Mouse (Mus musculus) heart, adult 2 months (tissue): ENCODE results near the gene Scamp3. TPM values are rescaled to one million over a fixed set of nuclear protein-coding genes. Genes with fewer than 3 reads are reported as not detected.

ENCODE experiments used
- DNase-seq, 2 experiments: peaks; one replicate each; pipeline ENCODE4 v3.0.0; 2021
- H3K27ac ChIP-seq: fragments of 200-600 bp; 2 replicates; pipeline ENCODE4 v1.8.1; 2022
- H3K27me3 ChIP-seq: fragments of 200-500 bp; 2 replicates; pipeline ENCODE4 v1.6.1; 2012; ENCODE audit warnings: mild to moderate bottlenecking, low read length, inconsistent platforms, mixed read lengths; ENCODE audit not compliant: control insufficient read depth, insufficient read depth
- H3K36me3 ChIP-seq: fragments of 200-500 bp; 2 replicates; pipeline ENCODE4 v1.6.1; 2012; ENCODE audit warnings: low read length, inconsistent platforms; ENCODE audit not compliant: control insufficient read depth, insufficient read depth
- H3K4me1 ChIP-seq: fragments of 200-500 bp; 2 replicates; pipeline ENCODE4 v1.6.1; 2011; ENCODE audit warnings: low read length; ENCODE audit not compliant: control insufficient read depth, insufficient read depth
- H3K4me3 ChIP-seq: fragments of 200-600 bp; 2 replicates; pipeline ENCODE4 v1.8.1; 2022
- H3K79me2 ChIP-seq: fragments of 200-500 bp; replicated peaks from 2 replicates; pipeline ENCODE4 v1.6.1; 2012; ENCODE audit warnings: mild to moderate bottlenecking, inconsistent platforms, low read length, moderate library complexity, mixed read lengths; ENCODE audit not compliant: control insufficient read depth, insufficient read depth
- H3K9ac ChIP-seq: fragments of 200-500 bp; 2 replicates; pipeline ENCODE4 v1.6.1; 2012; ENCODE audit warnings: low read depth, mild to moderate bottlenecking, control low read depth, inconsistent platforms, low read length, mixed read lengths
- CTCF ChIP-seq: fragments of 200-600 bp; IDR thresholded peaks from 2 replicates; pipeline ENCODE4 v1.8.1; 2022; ENCODE audit warnings: antibody characterized with exemption, mild to moderate bottlenecking, moderate library complexity
- EP300 ChIP-seq: fragments of 200-500 bp; IDR thresholded peaks from 2 replicates; pipeline ENCODE4 v1.6.1; 2011; ENCODE audit warnings: low read depth, low read length, control low read depth; ENCODE audit not compliant: insufficient read depth
- POLR2A ChIP-seq: fragments of 200-500 bp; IDR thresholded peaks from 2 replicates; pipeline ENCODE4 v1.6.1; 2011; ENCODE audit warnings: mild to moderate bottlenecking, low read depth, low read length, control low read depth; ENCODE audit not compliant: insufficient read depth
- WGBS: fragments of 180-500 bp; shearing (Covaris S2); methylation state at CpG from one replicate; pipeline ENCODE4 v1.1.7; 2018; 5-methylcytosine and 5-hydroxymethylcytosine counted together
- intact Hi-C: fragments of 180-260 bp; cut with DNase I; formaldehyde crosslinking; loops from one replicate; pipeline ENCODE4 v1.15.1; 2025
- polyA plus RNA-seq: library from polyadenylated mRNA; depleted of rRNA; stranded (reverse); fragments of >200 nt; gene quantifications from 2 replicates; pipeline ENCODE4 v1.2.3, GENCODE M21; 2012
- total RNA-seq, 2 experiments: library from RNA; stranded (reverse); gene quantifications; 2 replicates each; pipeline ENCODE4 v1.2.3; 2021

Gene Scamp3
- total and polyA plus RNA-seq, 3 experiments: 44.5 to 108 (median 54.7) TPM

GRCm38 (mm10) chr3:89133752-89134151, 43.5 kb upstream of the Scamp3 start:
- H3K27ac ChIP-seq: no peak overlapping the region
- TF ChIP-seq EP300: no peak
- no peak for TF ChIP-seq CTCF
- TF ChIP-seq POLR2A: no peak
- no peaks in the 10 kb centered on the region for H3K79me2 ChIP-seq
- WGBS: 77% methylated on average over 1 of the region's 1 CpGs
- no peaks in the 10 kb centered on the region for H3K4me1 ChIP-seq
- intact Hi-C loops: no loop called here
- DNase-seq: no peak
- H3K4me3 ChIP-seq: no peak overlapping the region
- no peak overlapping the region for H3K9ac ChIP-seq
- H3K36me3 ChIP-seq: no peaks in the 10 kb centered on the region
- no peaks in the 10 kb centered on the region for H3K27me3 ChIP-seq

GRCm38 (mm10) chr3:89135958-89136357, 41.3 kb upstream of the Scamp3 start, which contains the start of gene Pklr:
Pklr (plus strand) TSS chr3:89136142.
- Histone ChIP-seq H3K4me3 (no peak within 1 kb of the TSS), H3K27ac (no peak within 1 kb of the TSS), H3K27me3 (no peaks in the 10 kb centered on the region), H3K9ac (no peak within 1 kb of the TSS), H3K36me3 (no peaks in the 10 kb centered on the region), H3K4me1 (no peaks in the 10 kb centered on the region), H3K79me2 (no peaks in the 10 kb centered on the region)
- intact Hi-C loops: no loop called here
- 42% methylated on average over 3 of the region's 3 CpGs for WGBS
- DNase-seq: no peak
- TF ChIP-seq EP300 (no peak), CTCF (no peak)

DNA sequence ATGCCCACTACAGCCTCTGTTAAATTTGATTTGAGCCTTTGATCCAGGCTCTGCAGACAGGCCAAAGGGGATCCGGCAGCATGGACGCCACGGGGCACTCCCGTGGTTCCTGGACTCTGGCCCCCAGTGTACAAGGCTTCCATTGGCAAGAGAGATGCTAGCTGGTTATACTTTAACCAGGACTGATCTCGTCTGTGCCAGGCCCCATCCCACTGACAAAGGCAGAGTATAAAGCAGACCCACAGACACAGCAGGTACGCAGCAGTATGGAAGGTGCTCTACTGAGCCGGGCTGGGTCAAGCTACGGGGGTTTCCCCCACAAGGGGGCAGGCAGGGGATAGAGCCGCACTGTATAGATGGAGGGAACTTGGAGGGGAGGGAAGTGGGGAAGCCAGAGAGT, 40.9 kb upstream of the Scamp3 start:
- Histone ChIP-seq H3K79me2 (no peaks in the 10 kb centered on the region), H3K27me3 (no peaks in the 10 kb centered on the region), H3K36me3 (no peaks in the 10 kb centered on the region), H3K9ac (no peak overlapping the region), H3K4me1 (no peaks in the 10 kb centered on the region), H3K27ac (no peak overlapping the region), H3K4me3 (no peak overlapping the region)
- no peak for TF ChIP-seq POLR2A
- DNase-seq: no peak
- intact Hi-C loops: no loop called here
- 48% methylated on average over 9 of the region's 9 CpGs for WGBS

GRCm38 (mm10) chr3:89144821-89145220, 32.5 kb upstream of the Scamp3 start:
- no peaks in the 10 kb centered on the region for H3K36me3 ChIP-seq
- intact Hi-C loops: no loop called here
- WGBS: 71% methylated on average over 10 of the region's 10 CpGs
- DNase-seq: no peak
- no peak overlapping the region for H3K9ac ChIP-seq
- H3K27ac ChIP-seq: no peak overlapping the region
- no peaks in the 10 kb centered on the region for H3K4me1 ChIP-seq
- H3K79me2 ChIP-seq: no peaks in the 10 kb centered on the region
- H3K27me3 ChIP-seq: peaks cover 8% of the 10 kb centered on the region
- no peak for TF ChIP-seq EP300
- TF ChIP-seq CTCF: no peak
- TF ChIP-seq POLR2A: no peak
- H3K4me3 ChIP-seq: no peak overlapping the region

DNA sequence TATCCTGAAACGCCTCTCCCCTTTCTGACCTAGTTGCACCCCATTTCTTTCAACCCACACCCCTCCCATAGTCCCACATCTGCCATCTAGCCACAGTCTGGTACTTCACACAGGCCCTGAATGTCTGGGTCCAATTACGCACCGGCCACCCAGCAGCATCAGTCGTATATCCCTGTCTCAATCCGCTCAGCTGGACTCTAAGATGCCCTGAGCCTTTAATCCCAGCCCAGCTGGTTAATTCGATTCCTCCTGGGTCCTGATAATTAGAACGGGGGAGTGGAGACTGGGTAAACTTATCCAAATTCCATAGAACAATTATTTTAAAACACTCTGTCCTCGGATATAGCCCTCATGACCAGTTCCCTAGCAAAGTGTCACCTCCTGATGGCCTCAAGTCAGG, 31.7 kb upstream of the Scamp3 start:
- H3K4me1 ChIP-seq: no peaks in the 10 kb centered on the region
- TF ChIP-seq CTCF: no peak
- no peak for TF ChIP-seq EP300
- TF ChIP-seq POLR2A: no peak
- H3K27ac ChIP-seq: no peak overlapping the region
- no peaks in the 10 kb centered on the region for H3K36me3 ChIP-seq
- 71% methylated on average over 8 of the region's 8 CpGs for WGBS
- no peak for DNase-seq
- H3K9ac ChIP-seq: no peak overlapping the region
- no peaks in the 10 kb centered on the region for H3K79me2 ChIP-seq
- H3K4me3 ChIP-seq: no peak overlapping the region
- peaks cover 8% of the 10 kb centered on the region for H3K27me3 ChIP-seq
- intact Hi-C loops: no loop called here

GRCm38 (mm10) chr3:89147101-89147978, 29.9 kb upstream of the Scamp3 start:
- no peak for DNase-seq
- H3K79me2 ChIP-seq: no peaks in the 10 kb centered on the region
- 22% methylated on average over 26 of the region's 26 CpGs for WGBS
- H3K36me3 ChIP-seq: no peaks in the 10 kb centered on the region
- peaks cover 8% of the 10 kb centered on the region for H3K27me3 ChIP-seq
- H3K4me3 ChIP-seq: no peak overlapping the region
- no peak overlapping the region for H3K9ac ChIP-seq
- no peak overlapping the region for H3K27ac ChIP-seq
- intact Hi-C loops: no loop called here
- H3K4me1 ChIP-seq: no peaks in the 10 kb centered on the region
- TF ChIP-seq POLR2A: no peak
- no peak for TF ChIP-seq CTCF
- no peak for TF ChIP-seq EP300
